Mouse (Mus musculus) liver, embryonic 12.5 days (tissue): ENCODE data around the gene Cmss1. TPM values are rescaled to one million over a fixed set of nuclear protein-coding genes. Genes with fewer than 3 reads are reported as not detected.

Experiments used
- ATAC-seq: fragments of 200-750 bp; cut with Nextera tagmentation; 2 replicates; pipeline ENCODE4 v1.8.0; 2017; ENCODE audit warnings: moderate number of reproducible peaks, mild to moderate bottlenecking, moderate library complexity
- H3K27ac ChIP-seq: fragments of 300-500 bp; sonication (generic); 2 replicates; pipeline ENCODE4 v1.5.1; 2016; ENCODE audit warnings: mild to moderate bottlenecking
- H3K27me3 ChIP-seq: fragments of 300-500 bp; sonication (generic); replicated peaks from 2 replicates; pipeline ENCODE4 v1.6.1; 2016; ENCODE audit warnings: mild to moderate bottlenecking, moderate library complexity
- H3K36me3 ChIP-seq: fragments of 300-500 bp; sonication (generic); 2 replicates; pipeline ENCODE4 v1.6.1; 2016; ENCODE audit warnings: mild to moderate bottlenecking, moderate library complexity
- H3K4me1 ChIP-seq: fragments of 300-500 bp; sonication (generic); 2 replicates; pipeline ENCODE4 v1.6.1; 2016
- H3K4me2 ChIP-seq: fragments of 300-500 bp; sonication (generic); 2 replicates; pipeline ENCODE4 v1.6.1; 2016; ENCODE audit warnings: mild to moderate bottlenecking, moderate library complexity
- H3K4me3 ChIP-seq: fragments of 300-500 bp; sonication (generic); 2 replicates; pipeline ENCODE4 v1.5.1; 2016; ENCODE audit warnings: mild to moderate bottlenecking, moderate library complexity
- H3K9ac ChIP-seq: fragments of 300-500 bp; sonication (generic); 2 replicates; pipeline ENCODE4 v1.6.1; 2016; ENCODE audit warnings: mild to moderate bottlenecking, moderate library complexity
- H3K9me3 ChIP-seq: fragments of 300-500 bp; sonication (generic); replicated peaks from 2 replicates; pipeline ENCODE4 v1.6.1; 2016; ENCODE audit warnings: mild to moderate bottlenecking, moderate library complexity
- WGBS: fragments of 180-500 bp; shearing (Covaris S2); methylation state at CpG from one replicate; pipeline ENCODE4 v1.1.7; 2016; ENCODE audit not compliant: insufficient replicate concordance; 5-methylcytosine and 5-hydroxymethylcytosine counted together
- polyA plus RNA-seq: library from polyadenylated mRNA; unstranded; fragments of >200 nt; fragmentation: Nextera tagmentation; extraction: Ambion mirVana; gene quantifications from 2 replicates; pipeline ENCODE4 v1.2.1, GENCODE M21; 2016

The Cmss1 gene
- polyA plus RNA-seq, 1 experiment from 2014 or later, result 47.6 TPM

DNA sequence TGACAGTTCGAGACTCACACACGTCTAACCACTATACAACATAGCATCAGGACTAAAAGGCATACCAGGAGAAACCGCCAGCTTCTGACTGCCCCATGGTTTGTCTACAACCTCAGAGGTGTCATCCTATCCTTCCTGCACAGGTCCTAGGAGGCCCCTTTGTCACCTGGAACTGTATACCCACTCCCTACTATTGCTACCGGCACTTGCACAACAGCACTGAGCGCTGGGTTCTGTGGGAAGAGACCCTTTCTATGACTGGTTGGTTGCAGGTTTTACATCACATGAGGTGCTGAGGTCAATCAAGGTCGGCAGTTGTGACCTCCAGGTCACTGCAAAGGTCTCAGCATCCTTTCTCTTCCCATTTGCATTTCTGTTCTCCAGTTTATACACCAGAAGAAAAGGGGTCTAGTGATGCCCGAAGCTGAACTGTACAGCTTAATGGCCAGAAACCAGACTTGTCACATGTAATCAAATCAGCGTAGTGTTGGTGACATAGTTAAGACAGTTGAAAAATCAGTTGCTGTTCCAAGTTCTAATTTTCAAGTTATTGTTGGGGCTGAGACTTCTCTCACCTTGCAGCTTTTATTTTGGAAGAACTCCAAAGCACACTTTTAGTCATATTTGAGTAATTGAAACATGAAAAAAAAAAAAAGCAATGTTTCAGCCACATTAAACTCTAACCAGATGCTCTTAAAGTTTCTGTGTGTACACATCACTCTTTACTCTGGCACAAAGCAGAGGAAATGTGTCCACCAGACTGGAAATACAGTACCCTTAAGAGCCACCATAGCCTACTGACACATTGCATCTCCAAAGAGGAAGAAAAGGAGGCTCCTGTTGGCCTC is 266.7 kb downstream of the Cmss1 start:
- WGBS, result 77% methylated on average over 8 of the region's 8 CpGs
- H3K27me3 ChIP-seq, result no peaks in the 10 kb centered on the region
- H3K4me3 ChIP-seq, result no peak overlapping the region
- H3K9me3 ChIP-seq, result no peaks in the 10 kb centered on the region
- H3K27ac ChIP-seq, result no peak overlapping the region
- ATAC-seq, result no peak
- no peaks in the 10 kb centered on the region for H3K36me3 ChIP-seq
- no peaks in the 10 kb centered on the region for H3K4me1 ChIP-seq
- H3K9ac ChIP-seq, result no peak overlapping the region
- no peak overlapping the region for H3K4me2 ChIP-seq

DNA sequence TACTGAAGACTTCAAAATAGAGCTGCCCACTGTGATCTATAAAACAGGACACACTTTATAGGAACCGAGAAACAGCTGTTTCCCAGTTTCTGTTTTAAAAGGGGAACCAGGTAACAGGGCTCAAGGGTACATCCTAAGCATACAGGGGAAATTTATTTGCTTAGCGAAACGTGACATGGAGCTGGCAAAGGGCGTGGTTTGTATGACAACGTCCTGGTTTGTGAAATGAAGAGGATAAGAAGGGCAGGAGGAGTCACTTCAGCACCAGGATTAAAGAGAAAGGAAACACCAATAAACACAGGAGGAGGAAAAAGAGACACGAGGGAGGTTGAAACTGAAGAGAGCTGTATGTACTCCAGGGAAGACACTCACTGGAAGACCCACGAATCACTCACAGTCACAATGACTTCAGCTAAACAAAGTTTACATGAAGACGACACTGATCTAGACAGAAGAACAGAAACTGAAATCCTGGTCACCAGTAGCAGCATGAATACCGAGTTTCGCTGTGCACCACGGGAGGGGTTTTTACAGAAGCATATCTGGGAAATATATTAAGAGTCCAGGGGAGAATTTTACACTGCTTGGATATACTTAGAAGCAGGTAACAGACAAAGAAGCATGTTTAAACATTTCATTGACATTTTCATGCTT is 269.8 kb downstream of the Cmss1 start:
- Histone ChIP-seq H3K4me1 (no peaks in the 10 kb centered on the region), H3K4me3 (no peak overlapping the region), H3K27ac (no peak overlapping the region), H3K9ac (no peak overlapping the region), H3K27me3 (no peaks in the 10 kb centered on the region), H3K4me2 (no peak overlapping the region), H3K9me3 (no peaks in the 10 kb centered on the region), H3K36me3 (no peaks in the 10 kb centered on the region)
- 59% methylated on average over 11 of the region's 11 CpGs for WGBS
- ATAC-seq, result no peak

DNA sequence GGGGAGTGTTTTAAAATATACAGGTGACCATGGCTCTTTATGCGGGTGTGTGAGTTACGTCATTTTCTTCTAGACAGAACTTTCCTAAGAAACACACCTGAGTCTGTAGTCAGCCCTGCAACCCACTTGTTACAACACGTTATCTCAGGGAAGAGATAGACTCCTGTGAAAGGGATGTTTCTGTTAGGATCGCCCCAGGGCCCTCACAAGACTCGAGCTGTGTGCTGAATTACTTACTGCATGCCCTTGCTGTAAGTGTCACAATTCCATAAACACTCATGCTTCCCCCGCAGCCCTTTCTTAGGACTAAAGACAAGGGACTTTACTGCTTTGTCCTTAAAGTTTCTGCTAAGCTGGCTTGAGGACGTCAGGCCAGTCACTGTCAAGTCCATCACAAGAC is 274.4 kb downstream of the Cmss1 start:
- WGBS, result 74% methylated on average over 7 of the region's 7 CpGs
- Histone ChIP-seq H3K4me3 (no peak overlapping the region), H3K36me3 (no peaks in the 10 kb centered on the region), H3K27ac (no peak overlapping the region), H3K4me1 (no peaks in the 10 kb centered on the region), H3K27me3 (no peaks in the 10 kb centered on the region), H3K9me3 (no peaks in the 10 kb centered on the region), H3K4me2 (no peak overlapping the region), H3K9ac (no peak overlapping the region)
- no peak for ATAC-seq

DNA sequence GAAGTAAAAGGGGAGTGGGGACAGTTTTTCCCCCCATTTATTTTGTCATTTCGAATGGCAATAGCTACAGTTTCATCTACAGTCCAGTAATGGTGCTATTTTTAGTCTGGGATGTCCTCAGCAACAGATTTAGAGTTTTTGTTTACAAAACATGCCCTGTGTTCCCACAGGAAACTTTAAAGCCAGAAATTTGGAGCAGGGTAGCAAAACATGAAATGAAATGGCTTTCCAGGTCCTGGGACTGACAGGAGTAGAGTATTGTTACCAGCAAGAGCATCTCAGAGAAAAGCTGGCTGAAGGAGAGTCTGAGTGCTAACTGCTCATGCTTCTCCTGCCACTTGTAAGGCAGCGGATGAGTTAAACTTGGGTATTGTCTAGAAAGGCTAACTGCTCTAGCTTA is 276.6 kb downstream of the Cmss1 start:
- Histone ChIP-seq H3K27me3 (no peaks in the 10 kb centered on the region), H3K9me3 (no peaks in the 10 kb centered on the region), H3K4me2 (no peak overlapping the region), H3K9ac (no peak overlapping the region), H3K4me1 (no peaks in the 10 kb centered on the region), H3K27ac (no peak overlapping the region), H3K36me3 (no peaks in the 10 kb centered on the region), H3K4me3 (no peak overlapping the region)
- 64% methylated on average over 2 of the region's 2 CpGs for WGBS
- no peak for ATAC-seq

DNA sequence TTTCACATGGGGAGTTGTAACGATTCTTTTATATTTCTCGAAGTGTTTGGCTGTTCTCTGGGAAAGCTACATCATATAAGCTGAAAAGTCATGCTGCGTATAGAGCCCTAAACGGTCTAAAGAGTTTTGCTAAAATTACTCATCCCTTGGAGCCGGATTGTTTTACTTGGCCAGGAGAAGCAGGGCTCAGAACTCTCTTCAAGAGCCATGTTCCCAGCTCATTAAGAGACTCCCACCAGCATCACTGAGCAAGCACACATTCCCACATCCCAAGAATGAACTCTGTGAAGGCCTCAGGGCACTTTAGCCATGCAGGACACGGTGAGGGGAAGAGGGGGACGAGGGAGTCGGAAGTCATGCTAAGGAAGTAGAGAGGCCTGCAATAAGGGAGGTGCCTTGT is 277.6 kb downstream of the Cmss1 start:
- ATAC-seq, result no peak
- H3K9ac ChIP-seq, result no peak overlapping the region
- no peak overlapping the region for H3K27ac ChIP-seq
- H3K36me3 ChIP-seq, result no peaks in the 10 kb centered on the region
- no peaks in the 10 kb centered on the region for H3K27me3 ChIP-seq
- WGBS, result 72% methylated on average over 8 of the region's 8 CpGs
- H3K4me1 ChIP-seq, result no peaks in the 10 kb centered on the region
- H3K9me3 ChIP-seq, result no peaks in the 10 kb centered on the region
- no peak overlapping the region for H3K4me2 ChIP-seq
- H3K4me3 ChIP-seq, result no peak overlapping the region

DNA sequence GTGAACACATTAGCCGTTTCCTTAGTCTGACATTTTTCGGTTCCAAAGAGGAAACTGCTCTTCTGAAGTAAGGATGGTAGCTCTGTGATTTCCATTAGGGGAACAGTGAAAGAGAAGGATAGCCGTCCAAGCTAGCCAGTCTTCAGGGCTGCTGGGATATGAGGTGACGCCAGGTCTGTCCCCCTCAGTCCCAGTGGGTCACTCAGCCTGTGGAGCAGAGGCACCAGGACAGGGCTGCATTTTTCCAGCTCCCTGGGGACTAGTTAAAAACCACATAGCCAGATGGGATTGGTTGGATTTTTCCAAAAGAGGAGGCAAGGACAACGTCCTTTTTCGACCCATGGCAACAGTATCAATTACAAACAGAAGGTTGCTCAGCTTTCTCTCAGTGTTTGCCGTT is 279.7 kb downstream of the Cmss1 start:
- Histone ChIP-seq H3K36me3 (no peaks in the 10 kb centered on the region), H3K27me3 (no peaks in the 10 kb centered on the region), H3K27ac (no peak overlapping the region), H3K9ac (no peak overlapping the region), H3K4me3 (no peak overlapping the region), H3K4me2 (no peak overlapping the region), H3K9me3 (no peaks in the 10 kb centered on the region), H3K4me1 (no peaks in the 10 kb centered on the region)
- ATAC-seq, result no peak
- WGBS, result 67% methylated on average over 7 of the region's 7 CpGs

DNA sequence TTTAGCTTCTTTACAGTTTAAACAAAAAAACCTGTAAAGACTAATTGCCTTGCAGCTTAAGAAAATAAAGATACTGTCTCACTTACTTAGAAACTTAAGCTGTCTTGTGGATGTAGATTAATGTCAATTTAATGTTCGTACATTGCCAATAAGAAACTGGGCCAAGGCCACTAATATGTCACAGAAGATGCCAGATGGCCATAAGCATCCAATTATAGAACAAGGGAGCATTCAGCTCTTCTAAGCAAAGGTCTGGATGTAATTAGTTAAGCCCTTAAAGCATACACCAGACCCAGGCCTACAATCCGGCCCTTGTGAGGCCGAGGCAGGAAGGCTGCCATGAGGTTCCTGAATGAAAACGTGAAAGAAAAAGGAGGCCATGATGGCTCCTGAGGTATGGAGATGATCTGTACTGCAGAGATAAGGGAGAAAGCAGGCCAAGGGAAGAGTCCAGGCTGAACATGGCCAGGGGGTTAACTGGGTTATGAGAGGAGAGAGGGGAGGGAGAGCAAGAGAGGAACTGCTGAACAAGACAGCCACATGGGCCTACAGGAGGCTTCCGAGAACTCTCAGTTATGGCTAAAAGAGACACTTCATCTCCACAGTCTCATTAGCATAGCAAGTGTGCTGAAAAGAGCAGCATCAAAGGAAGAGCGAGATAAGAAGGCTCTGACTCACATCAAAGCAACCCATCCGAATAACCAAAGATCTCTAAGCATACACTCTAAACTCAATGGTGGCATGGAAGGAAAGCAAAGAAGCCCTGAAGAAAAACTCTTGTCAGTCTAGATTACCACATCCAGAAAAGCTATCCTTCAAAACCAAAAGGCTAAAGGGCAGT is 287.2 kb downstream of the Cmss1 start:
- H3K27me3 ChIP-seq, result no peaks in the 10 kb centered on the region
- 65% methylated on average over 7 of the region's 7 CpGs for WGBS
- no peak overlapping the region for H3K4me3 ChIP-seq
- ATAC-seq, result no peak
- no peaks in the 10 kb centered on the region for H3K36me3 ChIP-seq
- H3K9me3 ChIP-seq, result no peaks in the 10 kb centered on the region
- H3K9ac ChIP-seq, result no peak overlapping the region
- H3K27ac ChIP-seq, result no peak overlapping the region
- H3K4me2 ChIP-seq, result no peak overlapping the region
- no peaks in the 10 kb centered on the region for H3K4me1 ChIP-seq

DNA sequence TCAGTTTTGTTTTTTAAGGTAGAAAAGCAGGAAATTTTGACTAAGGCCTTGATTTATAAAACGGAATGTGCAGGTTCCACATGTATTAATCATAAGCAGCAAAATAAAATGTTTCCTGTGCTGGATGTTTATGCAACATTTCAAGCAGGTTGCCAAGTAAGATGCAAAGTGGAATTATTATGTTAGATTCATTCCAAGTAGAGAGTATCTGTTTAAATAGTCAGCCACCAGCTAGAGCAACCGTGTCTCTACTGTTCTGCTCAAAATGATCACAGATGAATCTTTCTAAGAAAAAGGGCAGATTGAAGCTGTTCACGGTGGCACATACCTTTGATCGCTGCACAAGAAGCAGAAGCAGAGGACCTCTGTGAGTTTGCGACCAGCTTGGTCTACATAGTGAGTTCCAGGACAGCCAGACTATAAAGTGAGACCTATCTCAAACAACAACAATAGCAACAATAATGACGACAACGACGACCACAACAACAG is 288.0 kb downstream of the Cmss1 start:
- 77% methylated on average over 8 of the region's 8 CpGs for WGBS
- H3K4me1 ChIP-seq, result no peaks in the 10 kb centered on the region
- H3K4me3 ChIP-seq, result no peak overlapping the region
- no peaks in the 10 kb centered on the region for H3K9me3 ChIP-seq
- no peak overlapping the region for H3K27ac ChIP-seq
- ATAC-seq, result no peak
- H3K27me3 ChIP-seq, result no peaks in the 10 kb centered on the region
- H3K36me3 ChIP-seq, result no peaks in the 10 kb centered on the region
- no peak overlapping the region for H3K9ac ChIP-seq
- no peak overlapping the region for H3K4me2 ChIP-seq

DNA sequence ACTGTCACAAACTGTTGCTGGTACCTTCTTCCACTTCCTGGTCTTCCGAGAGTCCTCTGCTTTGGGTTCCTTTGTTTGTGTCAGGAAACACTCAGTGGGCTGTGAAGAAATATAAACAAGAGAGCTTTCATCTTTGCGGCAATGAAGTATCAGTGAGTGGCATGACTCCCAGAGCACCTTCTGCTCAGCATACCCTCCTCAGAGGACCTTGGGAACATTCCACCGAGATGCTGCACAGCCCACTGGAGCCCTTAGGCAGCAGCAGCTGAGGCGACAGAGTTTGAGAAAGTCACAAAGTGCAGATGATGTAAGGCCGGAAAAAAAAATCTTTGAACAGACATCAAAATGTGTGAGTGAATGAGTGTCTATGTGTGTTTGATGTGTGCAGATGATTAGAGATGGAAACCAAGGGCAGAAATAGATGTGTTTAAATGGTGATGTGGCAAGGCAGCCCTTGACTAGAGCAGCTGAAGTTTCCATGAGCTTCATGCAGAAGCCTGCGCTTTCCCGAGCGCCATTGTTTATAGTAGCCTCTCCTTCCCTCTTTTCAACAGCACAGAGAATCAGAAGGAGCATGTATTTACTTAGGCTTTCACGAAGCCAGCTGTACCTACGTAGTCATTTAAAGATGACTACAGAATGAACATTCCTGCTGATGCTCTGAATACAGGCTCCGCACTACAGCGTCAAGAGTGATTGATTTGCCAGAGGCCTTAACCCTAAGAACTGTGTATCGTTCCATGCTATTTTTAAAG is 288.6 kb downstream of the Cmss1 start:
- Histone ChIP-seq H3K9me3 (no peaks in the 10 kb centered on the region), H3K9ac (no peak overlapping the region), H3K27ac (no peak overlapping the region), H3K36me3 (no peaks in the 10 kb centered on the region), H3K4me2 (no peak overlapping the region), H3K4me3 (no peak overlapping the region), H3K27me3 (no peaks in the 10 kb centered on the region), H3K4me1 (no peaks in the 10 kb centered on the region)
- 68% methylated on average over 13 of the region's 13 CpGs for WGBS
- no peak for ATAC-seq

DNA sequence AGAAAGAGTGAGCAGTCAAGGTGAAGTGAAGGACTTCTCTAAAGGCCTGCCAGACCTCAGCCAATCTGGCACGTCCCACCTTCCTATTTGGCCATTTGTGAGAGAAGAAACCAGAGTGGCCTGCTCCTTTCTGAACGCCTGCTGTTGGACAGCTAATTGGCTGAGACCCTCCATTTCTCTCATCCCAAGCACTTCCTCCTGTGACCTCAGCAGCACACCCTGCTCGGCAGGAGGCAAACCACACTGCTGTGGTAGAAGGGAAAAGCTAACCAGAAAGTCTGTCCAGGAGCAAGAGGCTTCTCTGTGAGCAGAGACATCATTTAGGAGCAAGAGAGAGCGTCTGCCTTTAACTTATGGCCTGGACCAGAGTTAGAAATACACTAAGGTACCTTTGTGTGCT is 289.5 kb downstream of the Cmss1 start:
- no peaks in the 10 kb centered on the region for H3K9me3 ChIP-seq
- no peaks in the 10 kb centered on the region for H3K27me3 ChIP-seq
- ATAC-seq, result no peak
- H3K4me2 ChIP-seq, result no peak overlapping the region
- H3K36me3 ChIP-seq, result no peaks in the 10 kb centered on the region
- H3K27ac ChIP-seq, result no peak overlapping the region
- 40% methylated on average over 4 of the region's 4 CpGs for WGBS
- no peak overlapping the region for H3K9ac ChIP-seq
- H3K4me1 ChIP-seq, result no peaks in the 10 kb centered on the region
- H3K4me3 ChIP-seq, result no peak overlapping the region

DNA sequence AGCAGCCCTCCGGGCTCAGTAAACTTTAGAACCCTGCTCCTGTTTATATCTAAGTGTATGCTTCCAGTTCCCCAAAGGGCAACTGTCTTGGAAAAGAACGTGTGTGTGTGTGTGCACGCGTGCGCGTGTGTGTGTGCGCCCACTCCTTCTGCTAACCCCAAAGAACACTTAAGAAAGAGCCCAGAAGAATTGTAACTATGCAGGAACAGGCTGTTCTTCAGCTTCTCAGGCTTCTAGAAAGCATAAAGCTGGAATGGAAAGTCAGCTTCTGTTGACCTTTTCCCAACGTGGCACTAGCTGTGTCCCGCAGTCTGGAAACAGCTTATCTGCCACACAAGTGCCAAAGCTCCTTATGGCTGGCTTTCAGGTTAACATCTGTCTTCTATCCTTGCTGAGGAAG is 291.6 kb downstream of the Cmss1 start:
- Histone ChIP-seq H3K4me3 (no peak overlapping the region), H3K4me1 (no peaks in the 10 kb centered on the region), H3K36me3 (peaks cover 3% of the 10 kb centered on the region; the same call in 1 of the 2 replicates), H3K9me3 (no peaks in the 10 kb centered on the region), H3K27ac (no peak overlapping the region), H3K4me2 (no peak overlapping the region), H3K27me3 (no peaks in the 10 kb centered on the region), H3K9ac (no peak overlapping the region)
- no peak for ATAC-seq
- 84% methylated on average over 9 of the region's 9 CpGs for WGBS
